In the genomic region with DNA sequence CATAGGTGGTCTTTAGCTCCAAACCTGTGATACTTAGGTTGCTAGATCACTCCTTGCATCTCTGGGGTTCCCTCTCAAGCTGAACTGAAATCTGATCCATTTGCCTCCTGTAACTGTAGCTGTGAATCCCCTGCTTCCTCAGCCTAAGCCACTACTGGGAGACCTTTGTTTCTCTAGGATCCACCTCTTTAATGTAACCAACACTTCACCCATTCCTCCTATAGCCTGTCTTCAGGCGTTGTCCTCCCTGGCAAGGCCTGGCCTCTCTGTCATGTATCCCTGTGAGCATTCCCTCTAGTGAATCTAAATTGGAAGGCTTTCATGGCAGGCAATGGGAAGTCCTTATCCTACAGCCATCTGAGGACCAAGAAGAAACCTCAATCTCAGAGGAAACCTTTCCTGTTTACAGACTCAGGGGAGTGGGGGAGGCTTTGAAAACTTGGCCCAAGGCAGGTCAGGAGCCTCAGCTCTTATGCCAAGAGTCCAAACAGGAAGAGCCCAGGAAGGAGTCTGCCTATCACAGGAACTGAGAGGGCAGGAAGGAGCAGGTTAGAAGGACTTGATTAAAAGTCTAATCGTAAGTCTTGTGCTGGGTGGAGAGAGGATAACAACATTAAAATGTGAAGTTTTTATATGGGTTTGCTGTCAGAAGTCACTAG, we compare ENCODE assay signal across 8 mouse cellular contexts. TPM values are rescaled to one million over a fixed set of nuclear protein-coding genes. Genes with fewer than 3 reads are reported as not detected.
DNase-seq lines count a peak whose midpoint lies in the region; ATAC-seq lines count a peak whose summit lies in the region.
"Had no signal": no experiment of that assay in that cellular context is flagged by ENCODE, and none has a peak within 500 bp of the region (broad histone marks: within the 10 kb centered on the region; RNA-seq: fewer than 3 reads in every experiment).

No protein-coding gene starts in this region.

- H3K27ac ChIP-seq in embryonic facial prominence, embryonic 12.5 days = 0 out of 2 replicates have a peak overlapping the region, but pooled peaks have one; percentile 20
- H3K27ac ChIP-seq in liver, embryonic 15.5 days (replicated peaks) = no peak overlapping the region
- H3K27ac ChIP-seq: embryonic facial prominence, embryonic 13.5 days had no signal

- no peaks in the 10 kb centered on the region for H3K9me3 ChIP-seq in embryonic facial prominence, embryonic 12.5 days
- no peaks in the 10 kb centered on the region for H3K9me3 ChIP-seq in liver, embryonic 15.5 days (replicated peaks)
- H3K9me3 ChIP-seq: embryonic facial prominence, embryonic 13.5 days had no signal

- no peak overlapping the region for H3K4me3 ChIP-seq in embryonic facial prominence, embryonic 12.5 days
- no peak overlapping the region for H3K4me3 ChIP-seq in liver, embryonic 15.5 days (replicated peaks)
- H3K4me3 ChIP-seq: embryonic facial prominence, embryonic 13.5 days had no signal

- H3K4me2 ChIP-seq in embryonic facial prominence, embryonic 12.5 days (replicated peaks) = no peak overlapping the region
- H3K4me2 ChIP-seq in liver, embryonic 15.5 days = no peak overlapping the region
- H3K4me2 ChIP-seq: embryonic facial prominence, embryonic 13.5 days had no signal

- H3K27me3 ChIP-seq in embryonic facial prominence, embryonic 12.5 days = no peaks in the 10 kb centered on the region
- H3K27me3 ChIP-seq in liver, embryonic 15.5 days = no peaks in the 10 kb centered on the region
- H3K27me3 ChIP-seq: embryonic facial prominence, embryonic 13.5 days had no signal

- H3K4me1 ChIP-seq in embryonic facial prominence, embryonic 12.5 days = peaks cover 4% of the 10 kb centered on the region; the same call in 1 of the 2 replicates
- 0 out of 2 replicates have a peak, but pooled peaks cover 6% of the 10 kb centered on the region for H3K4me1 ChIP-seq in liver, embryonic 15.5 days (replicated peaks)

- no peak overlapping the region for H3K9ac ChIP-seq in embryonic facial prominence, embryonic 12.5 days
- no peak overlapping the region for H3K9ac ChIP-seq in liver, embryonic 15.5 days
- H3K9ac ChIP-seq: embryonic facial prominence, embryonic 13.5 days had no signal

- H3K36me3 ChIP-seq in embryonic facial prominence, embryonic 12.5 days = no peaks in the 10 kb centered on the region
- no peaks in the 10 kb centered on the region for H3K36me3 ChIP-seq in liver, embryonic 15.5 days (replicated peaks)
- H3K36me3 ChIP-seq: embryonic facial prominence, embryonic 13.5 days had no signal

- 53% methylated on average over 2 of the region's 2 CpGs for WGBS in embryonic facial prominence, embryonic 12.5 days
- 37% methylated on average over 2 of the region's 2 CpGs for WGBS in liver, embryonic 15.5 days (ENCODE audit: insufficient replicate concordance)

- peak; percentile 31 for DNase-seq in kidney, adult 18-20 months
- no peak for DNase-seq in cerebellum, postnatal 14 days
- no peak for DNase-seq in urinary bladder, postnatal 10 days (ENCODE audit: low spot score)

- ATAC-seq in activated CD4-positive, CD25-positive, alpha-beta regulatory T cell, adult 4 months = peak; percentile 29
- no peak for ATAC-seq in embryonic facial prominence, embryonic 12.5 days (ENCODE audit: insufficient number of reproducible peaks, insufficient read depth, low FRiP score, low TSS enrichment)
- ATAC-seq in liver, embryonic 15.5 days (ENCODE audit: insufficient read depth) = peak; percentile 45
- ATAC-seq in megakaryocyte progenitor cell, adult 5-6 weeks (replicated peaks; ENCODE audit: poor library complexity) = no peak

RNA-seq across cellular contexts. Expression of a gene that starts 28.7 kb away (rescaled TPM):
- polyA plus RNA-seq in activated CD4-positive, CD25-positive, alpha-beta regulatory T cell, adult 4 months (2017; shearing (Covaris generic)) = 100 to 1,000 TPM; 209 to 238 TPM
- 70.5 and 73.6 TPM in 2 replicates for polyA plus RNA-seq in embryonic facial prominence, embryonic 12.5 days (2016; fragmentation: Nextera tagmentation; extraction: Ambion mirVana)
- 11.2 and 11.6 TPM in 2 replicates for polyA plus RNA-seq in liver, embryonic 15.5 days (2015; fragmentation: Nextera tagmentation; extraction: Ambion mirVana)
- total RNA-seq in megakaryocyte progenitor cell, adult 5-6 weeks (2015) = 8.3 and 9.4 TPM in 2 replicates
- 9.7 and 11.7 TPM in 2 replicates for total RNA-seq in megakaryocyte progenitor cell, adult 5-6 weeks (2017)

Comparison
In these comparisons a context has a peak if more than half of its experiments do, and no peak if none do; other contexts are left out.
1. ATAC-seq: peak in activated CD4-positive, CD25-positive, alpha-beta regulatory T cell, adult 4 months (single experiment) and liver, embryonic 15.5 days (single experiment); none in embryonic facial prominence, embryonic 12.5 days (single experiment) and megakaryocyte progenitor cell, adult 5-6 weeks (single experiment).